Mouse (Mus musculus): Measurements from ENCODE around the gene Rbbp5. TPM values are rescaled to one million over a fixed set of nuclear protein-coding genes. Genes with fewer than 3 reads are reported as not detected.

The Rbbp5 gene
- polyA plus RNA-seq, 1 experiment from 2014 or later = 43.8 TPM

- H3K9ac ChIP-seq (replicated peaks; ENCODE audit: low read depth, low read length) = no peak overlapping the region
- no peak overlapping the region for H3K27ac ChIP-seq (ENCODE audit: low read length)
- ATAC-seq (ENCODE audit: insufficient number of reproducible peaks, insufficient read depth, low FRiP score, low read depth) = no peak
- H3K4me1 ChIP-seq (ENCODE audit: control insufficient read depth, insufficient read depth, low read length) = no peaks in the 10 kb centered on the region
- no peaks in the 10 kb centered on the region for H3K9me3 ChIP-seq (ENCODE audit: control insufficient read depth, low read depth, low read length)
- 82% methylated on average over 8 of the region's 8 CpGs for WGBS
- H3K4me3 ChIP-seq (ENCODE audit: low read depth, low read length) = no peak overlapping the region
- no peak overlapping the region for H3K4me2 ChIP-seq (replicated peaks; ENCODE audit: low read depth, low read length)
- no peaks in the 10 kb centered on the region for H3K27me3 ChIP-seq (ENCODE audit: control insufficient read depth, insufficient read depth, low read length)
- H3K36me3 ChIP-seq (ENCODE audit: control insufficient read depth, insufficient read depth, low read length) = no peaks in the 10 kb centered on the region
Measured at GRCm38 (mm10) chr1:132523048-132523447, 45.9 kb downstream of the Rbbp5 start.

GRCm38 (mm10) chr1:132523920-132524319 lies 46.8 kb downstream of the Rbbp5 start:
- Histone ChIP-seq H3K9me3 (ENCODE audit: control insufficient read depth, low read depth, low read length) (no peaks in the 10 kb centered on the region), H3K27ac (ENCODE audit: low read length) (no peak overlapping the region), H3K9ac (replicated peaks; ENCODE audit: low read depth, low read length) (no peak overlapping the region), H3K4me3 (ENCODE audit: low read depth, low read length) (no peak overlapping the region), H3K36me3 (ENCODE audit: control insufficient read depth, insufficient read depth, low read length) (no peaks in the 10 kb centered on the region), H3K4me2 (replicated peaks; ENCODE audit: low read depth, low read length) (no peak overlapping the region), H3K27me3 (ENCODE audit: control insufficient read depth, insufficient read depth, low read length) (no peaks in the 10 kb centered on the region), H3K4me1 (ENCODE audit: control insufficient read depth, insufficient read depth, low read length) (no peaks in the 10 kb centered on the region)
- WGBS = 32% methylated on average over 4 of the region's 4 CpGs
- ATAC-seq (ENCODE audit: insufficient number of reproducible peaks, insufficient read depth, low FRiP score, low read depth) = no peak

- no peak overlapping the region for H3K9ac ChIP-seq (replicated peaks; ENCODE audit: low read depth, low read length)
- 6% methylated on average over 10 of the region's 10 CpGs for WGBS
- no peaks in the 10 kb centered on the region for H3K9me3 ChIP-seq (ENCODE audit: control insufficient read depth, low read depth, low read length)
- no peaks in the 10 kb centered on the region for H3K27me3 ChIP-seq (ENCODE audit: control insufficient read depth, insufficient read depth, low read length)
- H3K4me2 ChIP-seq (replicated peaks; ENCODE audit: low read depth, low read length) = no peak overlapping the region
- H3K36me3 ChIP-seq (ENCODE audit: control insufficient read depth, insufficient read depth, low read length) = no peaks in the 10 kb centered on the region
- peaks cover 7% of the 10 kb centered on the region for H3K4me1 ChIP-seq (ENCODE audit: control insufficient read depth, insufficient read depth, low read length)
- no peak; the same call in 1 of the 2 replicates for ATAC-seq (ENCODE audit: insufficient number of reproducible peaks, insufficient read depth, low FRiP score, low read depth)
- H3K4me3 ChIP-seq (ENCODE audit: low read depth, low read length) = no peak overlapping the region
- no peak overlapping the region for H3K27ac ChIP-seq (ENCODE audit: low read length)
Measured at GRCm38 (mm10) chr1:132525832-132526231, 48.7 kb downstream of the Rbbp5 start.

GRCm38 (mm10) chr1:132528071-132528470 lies 50.9 kb downstream of the Rbbp5 start:
- H3K27ac ChIP-seq (ENCODE audit: low read length) = no peak overlapping the region
- no peaks in the 10 kb centered on the region for H3K27me3 ChIP-seq (ENCODE audit: control insufficient read depth, insufficient read depth, low read length)
- H3K9me3 ChIP-seq (ENCODE audit: control insufficient read depth, low read depth, low read length) = no peaks in the 10 kb centered on the region
- no peak for ATAC-seq (ENCODE audit: insufficient number of reproducible peaks, insufficient read depth, low FRiP score, low read depth)
- H3K4me2 ChIP-seq (replicated peaks; ENCODE audit: low read depth, low read length) = no peak overlapping the region
- H3K4me3 ChIP-seq (ENCODE audit: low read depth, low read length) = no peak overlapping the region
- H3K36me3 ChIP-seq (ENCODE audit: control insufficient read depth, insufficient read depth, low read length) = no peaks in the 10 kb centered on the region
- peaks cover 11% of the 10 kb centered on the region for H3K4me1 ChIP-seq (ENCODE audit: control insufficient read depth, insufficient read depth, low read length)
- no peak overlapping the region for H3K9ac ChIP-seq (replicated peaks; ENCODE audit: low read depth, low read length)
- WGBS = 91% methylated on average over 13 of the region's 13 CpGs

- H3K36me3 ChIP-seq (ENCODE audit: control insufficient read depth, insufficient read depth, low read length) = no peaks in the 10 kb centered on the region
- H3K27ac ChIP-seq (ENCODE audit: low read length) = no peak overlapping the region
- ATAC-seq (ENCODE audit: insufficient number of reproducible peaks, insufficient read depth, low FRiP score, low read depth) = no peak
- no peak overlapping the region for H3K9ac ChIP-seq (replicated peaks; ENCODE audit: low read depth, low read length)
- no peaks in the 10 kb centered on the region for H3K9me3 ChIP-seq (ENCODE audit: control insufficient read depth, low read depth, low read length)
- peaks cover 15% of the 10 kb centered on the region for H3K4me1 ChIP-seq (ENCODE audit: control insufficient read depth, insufficient read depth, low read length)
- no peak overlapping the region for H3K4me3 ChIP-seq (ENCODE audit: low read depth, low read length)
- no peak overlapping the region for H3K4me2 ChIP-seq (replicated peaks; ENCODE audit: low read depth, low read length)
- H3K27me3 ChIP-seq (ENCODE audit: control insufficient read depth, insufficient read depth, low read length) = no peaks in the 10 kb centered on the region
- 84% methylated on average over 19 of the region's 19 CpGs for WGBS
Measured at GRCm38 (mm10) chr1:132528647-132529334, 51.6 kb downstream of the Rbbp5 start.

GRCm38 (mm10) chr1:132530631-132531191 lies 53.5 kb downstream of the Rbbp5 start:
- no peak overlapping the region for H3K27ac ChIP-seq (ENCODE audit: low read length)
- H3K4me2 ChIP-seq (replicated peaks; ENCODE audit: low read depth, low read length) = no peak overlapping the region
- H3K36me3 ChIP-seq (ENCODE audit: control insufficient read depth, insufficient read depth, low read length) = no peaks in the 10 kb centered on the region
- 9% methylated on average over 5 of the region's 5 CpGs for WGBS
- H3K4me3 ChIP-seq (ENCODE audit: low read depth, low read length) = no peak overlapping the region
- ATAC-seq (ENCODE audit: insufficient number of reproducible peaks, insufficient read depth, low FRiP score, low read depth) = no peak; the same call in 1 of the 2 replicates
- peaks cover 15% of the 10 kb centered on the region for H3K4me1 ChIP-seq (ENCODE audit: control insufficient read depth, insufficient read depth, low read length)
- no peak overlapping the region for H3K9ac ChIP-seq (replicated peaks; ENCODE audit: low read depth, low read length)
- no peaks in the 10 kb centered on the region for H3K27me3 ChIP-seq (ENCODE audit: control insufficient read depth, insufficient read depth, low read length)
- H3K9me3 ChIP-seq (ENCODE audit: control insufficient read depth, low read depth, low read length) = no peaks in the 10 kb centered on the region

- no peak overlapping the region for H3K4me3 ChIP-seq (ENCODE audit: low read depth, low read length)
- WGBS = 59% methylated on average over 9 of the region's 9 CpGs
Measured at GRCm38 (mm10) chr1:132532521-132532920, 55.4 kb downstream of the Rbbp5 start.

GRCm38 (mm10) chr1:132533840-132534239 lies 56.7 kb downstream of the Rbbp5 start:
- no peak overlapping the region for H3K4me3 ChIP-seq (ENCODE audit: low read depth, low read length)
- H3K4me1 ChIP-seq (ENCODE audit: control insufficient read depth, insufficient read depth, low read length) = peaks cover 15% of the 10 kb centered on the region
- 0 out of 2 replicates have a peak, but pooled peaks have one; percentile 21 for ATAC-seq (ENCODE audit: insufficient number of reproducible peaks, insufficient read depth, low FRiP score, low read depth)
- H3K36me3 ChIP-seq (ENCODE audit: control insufficient read depth, insufficient read depth, low read length) = no peaks in the 10 kb centered on the region
- H3K9me3 ChIP-seq (ENCODE audit: control insufficient read depth, low read depth, low read length) = no peaks in the 10 kb centered on the region
- no peak overlapping the region for H3K27ac ChIP-seq (ENCODE audit: low read length)
- no peak overlapping the region for H3K9ac ChIP-seq (replicated peaks; ENCODE audit: low read depth, low read length)
- no peak overlapping the region for H3K4me2 ChIP-seq (replicated peaks; ENCODE audit: low read depth, low read length)
- no peaks in the 10 kb centered on the region for H3K27me3 ChIP-seq (ENCODE audit: control insufficient read depth, insufficient read depth, low read length)
- 5% methylated on average over 8 of the region's 8 CpGs for WGBS

More at GRCm38 (mm10) chr1:132532521-132532920, 55.4 kb downstream of the Rbbp5 start:
- H3K36me3 ChIP-seq (ENCODE audit: control insufficient read depth, insufficient read depth, low read length) = no peaks in the 10 kb centered on the region
- peaks cover 15% of the 10 kb centered on the region for H3K4me1 ChIP-seq (ENCODE audit: control insufficient read depth, insufficient read depth, low read length)
- H3K27ac ChIP-seq (ENCODE audit: low read length) = no peak overlapping the region
- H3K4me2 ChIP-seq (replicated peaks; ENCODE audit: low read depth, low read length) = no peak overlapping the region
- H3K9ac ChIP-seq (replicated peaks; ENCODE audit: low read depth, low read length) = no peak overlapping the region
- no peak for ATAC-seq (ENCODE audit: insufficient number of reproducible peaks, insufficient read depth, low FRiP score, low read depth)
- H3K9me3 ChIP-seq (ENCODE audit: control insufficient read depth, low read depth, low read length) = no peaks in the 10 kb centered on the region
- H3K27me3 ChIP-seq (ENCODE audit: control insufficient read depth, insufficient read depth, low read length) = no peaks in the 10 kb centered on the region
